Mouse (Mus musculus): Measurements from ENCODE around the gene Dnaja3.
"Not testable (repeated sequence)": the region's sequence is repeated elsewhere in the genome, so short reads cannot be mapped to it uniquely, and the experiment has no call there.

The Dnaja3 gene

GRCm38 (mm10) chr16:4670317-4670716 lies 30.5 kb downstream of the Dnaja3 start:
- no peak for DNase-seq (ENCODE audit: low spot score)

- DNase-seq (ENCODE audit: low spot score) = no peak
Observed at GRCm38 (mm10) chr16:4674091-4674490, 34.3 kb downstream of the Dnaja3 start.

- no peak for DNase-seq (ENCODE audit: low spot score)
Observed at GRCm38 (mm10) chr16:4676836-4677235, 37.0 kb downstream of the Dnaja3 start.

GRCm38 (mm10) chr16:4678080-4678479 lies 38.3 kb downstream of the Dnaja3 start:
- DNase-seq (ENCODE audit: low spot score) = no peak

GRCm38 (mm10) chr16:4679121-4680018 lies 39.6 kb downstream of the Dnaja3 start, which contains the start of gene Coro7:
TSS of gene Coro7 (minus strand) at chr16:4679777.
- DNase-seq (ENCODE audit: low spot score) = peak; percentile 75

- not testable (repeated sequence) for DNase-seq (ENCODE audit: low spot score)
Observed at GRCm38 (mm10) chr16:4680922-4681455, 41.2 kb downstream of the Dnaja3 start.

GRCm38 (mm10) chr16:4682628-4683179 lies 42.9 kb downstream of the Dnaja3 start:
- no peak for DNase-seq (ENCODE audit: low spot score)

GRCm38 (mm10) chr16:4683193-4683580 lies 43.4 kb downstream of the Dnaja3 start:
- DNase-seq (ENCODE audit: low spot score) = no peak

- DNase-seq (ENCODE audit: low spot score) = peak; percentile 96
Observed at GRCm38 (mm10) chr16:4683581-4684456, 44.0 kb downstream of the Dnaja3 start.

- no peak for DNase-seq (ENCODE audit: low spot score)
Observed at GRCm38 (mm10) chr16:4684457-4684791, 44.6 kb downstream of the Dnaja3 start.

GRCm38 (mm10) chr16:4689371-4689770 lies 49.6 kb downstream of the Dnaja3 start:
- DNase-seq (ENCODE audit: low spot score) = not testable (repeated sequence)

GRCm38 (mm10) chr16:4701211-4701610 lies 61.4 kb downstream of the Dnaja3 start:
- no peak for DNase-seq (ENCODE audit: low spot score)

GRCm38 (mm10) chr16:4702646-4703045 lies 62.9 kb downstream of the Dnaja3 start:
- DNase-seq (ENCODE audit: low spot score) = no peak

GRCm38 (mm10) chr16:4705541-4705940 lies 65.8 kb downstream of the Dnaja3 start:
- DNase-seq (ENCODE audit: low spot score) = no peak

GRCm38 (mm10) chr16:4711173-4711572 lies 71.4 kb downstream of the Dnaja3 start:
- DNase-seq (ENCODE audit: low spot score) = no peak

- no peak for DNase-seq (ENCODE audit: low spot score)
Observed at GRCm38 (mm10) chr16:4713861-4714710, 74.3 kb downstream of the Dnaja3 start.

GRCm38 (mm10) chr16:4717866-4718265 lies 78.1 kb downstream of the Dnaja3 start:
- DNase-seq (ENCODE audit: low spot score) = no peak

- peak; percentile 36 for DNase-seq (ENCODE audit: low spot score)
Observed at GRCm38 (mm10) chr16:4718753-4719518, 79.1 kb downstream of the Dnaja3 start, which contains the start of gene Nmral1. TSS of gene Nmral1 (minus strand) at chr16:4719356.

- DNase-seq (ENCODE audit: low spot score) = no peak
Observed at GRCm38 (mm10) chr16:4722128-4722914, 82.5 kb downstream of the Dnaja3 start.

GRCm38 (mm10) chr16:4722915-4723209 lies 83.1 kb downstream of the Dnaja3 start:
- DNase-seq (ENCODE audit: low spot score) = no peak

Data from ovary, postnatal 14 days (tissue).